Mouse (Mus musculus): ENCODE results near the gene Luc7l2.

DNA sequence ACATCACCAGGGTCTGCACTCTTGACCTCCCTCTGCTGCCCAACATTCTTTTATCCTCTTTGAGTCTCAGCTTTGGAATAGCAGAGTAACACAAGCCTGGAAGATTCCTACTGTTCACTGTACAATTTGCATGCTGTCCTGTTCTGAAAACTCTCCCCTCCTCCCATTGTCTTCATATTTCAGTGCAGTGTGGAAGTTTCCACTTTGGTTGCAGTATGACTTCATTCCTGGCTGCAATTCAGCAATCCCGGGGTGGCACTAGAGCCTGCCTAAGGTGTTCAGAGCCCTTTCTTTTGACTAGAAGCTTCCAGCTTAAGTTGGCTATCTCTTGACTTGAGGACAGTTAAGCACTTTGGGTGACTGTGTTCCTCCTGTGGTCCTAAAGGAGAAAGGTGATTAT, 73.3 kb downstream of the Luc7l2 start:
- TF ChIP-seq CTCF (IDR thresholded peaks at IDR 0.05; ENCODE audit: low read depth, low read length) = no peak
- TF ChIP-seq GATA2 (IDR thresholded peaks at IDR 0.05; ENCODE audit: borderline replicate concordance, low read depth, low read length) = no peak
- TF ChIP-seq GATA1 (IDR thresholded peaks at IDR 0.05; ENCODE audit: borderline replicate concordance, low read length) = no peak

Measured in G1E (cell line).